Mouse (Mus musculus) granulocyte monocyte progenitor cell, adult 5-6 weeks (primary cell): ENCODE measurements around the gene Defa37. TPM values are rescaled to one million over a fixed set of nuclear protein-coding genes. Genes with fewer than 3 reads are reported as not detected.
"Not testable (repeated sequence)": the region's sequence is repeated elsewhere in the genome, so short reads cannot be mapped to it uniquely, and the experiment has no call there.

ENCODE experiments used
- ATAC-seq: replicated peaks from 2 replicates; pipeline ENCODE4 v1.8.0; 2016; ENCODE audit warnings: mild to moderate bottlenecking, moderate TSS enrichment, inconsistent platforms; ENCODE audit not compliant: poor library complexity, severe bottlenecking
- total RNA-seq, 2 experiments: library from RNA; stranded (forward) in 1 of 2; stranded (reverse) in 1 of 2; fragments of 200-712, 200-1000 nt in 1 of 2; fragments of >200 nt in 1 of 2; fragmentation: Nextera tagmentation in 1 of 2; gene quantifications; 2 replicates each; pipeline ENCODE4 v1.2.3; 2014 to 2017

The Defa37 gene
- total RNA-seq (2014; fragmentation: Nextera tagmentation): not detected in 2 replicates
- not detected in 2 replicates for total RNA-seq (2017)

GRCm38 (mm10) chr8:21565086-21565485, at the start of gene Defa37:
Gene Defa37, plus strand, starts transcription at chr8:21565386.
- ATAC-seq: not testable (repeated sequence)

- ATAC-seq: not testable (repeated sequence)
Observed at GRCm38 (mm10) chr8:21528732-21529131, 36.5 kb upstream of the Defa37 start, which contains the start of gene Defa32. Gene Defa32, plus strand, starts transcription at chr8:21529032.

GRCm38 (mm10) chr8:21582706-21583105, 17.5 kb downstream of the Defa37 start, which contains the start of gene Defa28:
Gene Defa28, plus strand, starts transcription at chr8:21583006.
- ATAC-seq: not testable (repeated sequence)

GRCm38 (mm10) chr8:21594408-21594807, 29.2 kb downstream of the Defa37 start, which contains the start of gene Gm7861:
Gene Gm7861, minus strand, starts transcription at chr8:21594508.
- not testable (repeated sequence) for ATAC-seq

Other genes starting within 250 kb of the Defa37 start
- gene Defa27, start 249.8 kb upstream of the Defa37 start, total RNA-seq (2014; fragmentation: Nextera tagmentation): not detected in 2 replicates
- gene Defa27, start 249.8 kb upstream of the Defa37 start, total RNA-seq (2017): not detected in 2 replicates
- gene Defa29, start 238.4 kb upstream of the Defa37 start, total RNA-seq (2014; fragmentation: Nextera tagmentation): not detected in 2 replicates
- not detected in 2 replicates for gene Defa29, start 238.4 kb upstream of the Defa37 start, total RNA-seq (2017)
- not detected in 2 replicates for gene Defa2, start 186.9 kb upstream of the Defa37 start, total RNA-seq (2014; fragmentation: Nextera tagmentation)
- gene Defa2, start 186.9 kb upstream of the Defa37 start, total RNA-seq (2017): not detected in 2 replicates
- not detected in 2 replicates for gene Defa33, start 173.6 kb upstream of the Defa37 start, total RNA-seq (2014; fragmentation: Nextera tagmentation)
- gene Defa33, start 173.6 kb upstream of the Defa37 start, total RNA-seq (2017): not detected in 2 replicates
- not detected in 2 replicates for gene Defa36, start 138.0 kb upstream of the Defa37 start, total RNA-seq (2014; fragmentation: Nextera tagmentation)
- gene Defa36, start 138.0 kb upstream of the Defa37 start, total RNA-seq (2017): not detected in 2 replicates
- not detected in 2 replicates for gene Gm7849, start 108.8 kb upstream of the Defa37 start, total RNA-seq (2014; fragmentation: Nextera tagmentation)
- gene Gm7849, start 108.8 kb upstream of the Defa37 start, total RNA-seq (2017): not detected in 2 replicates
- not detected in 2 replicates for gene Defa20, start 56.1 kb upstream of the Defa37 start, total RNA-seq (2014; fragmentation: Nextera tagmentation)
- gene Defa20, start 56.1 kb upstream of the Defa37 start, total RNA-seq (2017): not detected in 2 replicates
- not detected in 2 replicates for gene Defa32, start 36.4 kb upstream of the Defa37 start, total RNA-seq (2014; fragmentation: Nextera tagmentation)
- not detected in 2 replicates for gene Defa32, start 36.4 kb upstream of the Defa37 start, total RNA-seq (2017)
- gene Defa28, start 17.6 kb downstream of the Defa37 start, total RNA-seq (2014; fragmentation: Nextera tagmentation): not detected in 2 replicates
- gene Defa28, start 17.6 kb downstream of the Defa37 start, total RNA-seq (2017): not detected in 2 replicates
- not detected in 2 replicates for gene Gm7861, start 29.1 kb downstream of the Defa37 start, total RNA-seq (2014; fragmentation: Nextera tagmentation)
- not detected in 2 replicates for gene Gm7861, start 29.1 kb downstream of the Defa37 start, total RNA-seq (2017)
- not detected in 2 replicates for gene Defa26, start 52.8 kb downstream of the Defa37 start, total RNA-seq (2014; fragmentation: Nextera tagmentation)
- not detected in 2 replicates for gene Defa26, start 52.8 kb downstream of the Defa37 start, total RNA-seq (2017)
- not detected in 2 replicates for gene Defa17, start 90.4 kb downstream of the Defa37 start, total RNA-seq (2014; fragmentation: Nextera tagmentation)
- not detected in 2 replicates for gene Defa17, start 90.4 kb downstream of the Defa37 start, total RNA-seq (2017)
- gene Defa34, start 100.4 kb downstream of the Defa37 start, total RNA-seq (2014; fragmentation: Nextera tagmentation): not detected in 2 replicates
- gene Defa34, start 100.4 kb downstream of the Defa37 start, total RNA-seq (2017): not detected in 2 replicates
- not detected in 2 replicates for gene AY761184, start 138.3 kb downstream of the Defa37 start, total RNA-seq (2014; fragmentation: Nextera tagmentation)
- gene AY761184, start 138.3 kb downstream of the Defa37 start, total RNA-seq (2017): not detected in 2 replicates
- gene Defa24, start 169.1 kb downstream of the Defa37 start, total RNA-seq (2014; fragmentation: Nextera tagmentation): not detected in 2 replicates
- not detected in 2 replicates for gene Defa24, start 169.1 kb downstream of the Defa37 start, total RNA-seq (2017)